8 mouse cellular contexts compared by ENCODE assay signal in genomic region chr10:80561116-80561944, GRCm38 (mm10). TPM values are rescaled to one million over a fixed set of nuclear protein-coding genes. Genes with fewer than 3 reads are reported as not detected.
DNase-seq lines count a peak whose midpoint lies in the region; ATAC-seq lines count a peak whose summit lies in the region.

Gene Rexo1 (minus strand): TSS chr10:80561560.

- DNase-seq in adipocyte (ENCODE audit: low spot score) = peak; percentile 95
- peak; percentile 96 for DNase-seq in embryo, embryonic 10 days (ENCODE audit: low spot score)
- peak; percentile 87 for DNase-seq in gastrocnemius, postnatal 10 days
- DNase-seq in induced T-regulatory cell, adult 2 months (ENCODE audit: low read depth) = peak; percentile 99
- peak; percentile 81 to 95 for DNase-seq in left cerebral cortex, adult 9 months (ENCODE audit: low spot score in 2 of 2)
- peak; percentile 93 for DNase-seq in right cerebral cortex, postnatal 14 days
- DNase-seq in urinary bladder, postnatal 36 days (ENCODE audit: low spot score in 2 of 2) = peak; percentile 89 to 93

- ATAC-seq in megakaryocyte progenitor cell, adult 5-6 weeks (replicated peaks; ENCODE audit: poor library complexity) = peak; percentile 78

RNA-seq across cellular contexts. Expression of gene Rexo1, which starts in this region (rescaled TPM):
- 10 to 100 TPM; 13.1 to 16.7 TPM for total RNA-seq in gastrocnemius, postnatal 10 days (2021)
- total RNA-seq in megakaryocyte progenitor cell, adult 5-6 weeks (2015) = 34.1 and 35.2 TPM in 2 replicates
- total RNA-seq in megakaryocyte progenitor cell, adult 5-6 weeks (2017) = 17.1 and 19.2 TPM in 2 replicates

Comparison
In these comparisons a context has a peak if more than half of its experiments do, and no peak if none do; other contexts are left out.
1. Peak in every context shown above with its lines: DNase-seq and ATAC-seq.